ENCODE assay signal across 8 mouse cellular contexts in genomic region chr2:119288270-119288882, GRCm38 (mm10). TPM values are rescaled to one million over a fixed set of nuclear protein-coding genes. Genes with fewer than 3 reads are reported as not detected.
DNase-seq lines count a peak whose midpoint lies in the region; ATAC-seq and TF ChIP-seq lines count a peak whose summit lies in the region.

Gene Vps18, plus strand, starts transcription at chr2:119288740.

- peak within 1 kb of the TSS; percentile 16; the same call in 1 of the 2 replicates for H3K27ac ChIP-seq in embryonic facial prominence, embryonic 13.5 days
- peak within 1 kb of the TSS; percentile 55 for H3K27ac ChIP-seq in kidney, adult 2 months (ENCODE audit: insufficient read depth, low read depth, low read length)
- H3K27ac ChIP-seq in limb, embryonic 12.5 days = 0 out of 2 replicates have a peak within 1 kb of the TSS, but pooled peaks have one; percentile 19
- peak within 1 kb of the TSS; percentile 68 for H3K27ac ChIP-seq in midbrain, embryonic 15.5 days
- peak within 1 kb of the TSS; percentile 77 for H3K27ac ChIP-seq in spleen, adult 2 months (ENCODE audit: insufficient read depth, low read length)

- no peaks in the 10 kb centered on the region for H3K27me3 ChIP-seq in embryonic facial prominence, embryonic 13.5 days
- H3K27me3 ChIP-seq in kidney, adult 2 months (replicated peaks; ENCODE audit: control insufficient read depth, insufficient read depth, low read length) = no peaks in the 10 kb centered on the region
- no peaks in the 10 kb centered on the region for H3K27me3 ChIP-seq in limb, embryonic 12.5 days
- no peaks in the 10 kb centered on the region for H3K27me3 ChIP-seq in midbrain, embryonic 15.5 days (replicated peaks)
- no peaks in the 10 kb centered on the region for H3K27me3 ChIP-seq in spleen, adult 2 months (ENCODE audit: control insufficient read depth, insufficient read depth, low read length)

- 1% methylated on average over 31 of the region's 31 CpGs for WGBS in embryonic facial prominence, embryonic 13.5 days
- under 1% methylated on average over 31 of the region's 31 CpGs for WGBS in kidney, adult 2 months
- WGBS in limb, embryonic 12.5 days = under 1% methylated on average over 31 of the region's 31 CpGs
- under 1% methylated on average over 31 of the region's 31 CpGs for WGBS in midbrain, embryonic 15.5 days
- WGBS in spleen, adult 2 months = under 1% methylated on average over 31 of the region's 31 CpGs

- H3K4me3 ChIP-seq in embryonic facial prominence, embryonic 13.5 days = peak within 1 kb of the TSS; percentile 79
- peak within 1 kb of the TSS; percentile 69 for H3K4me3 ChIP-seq in kidney, adult 2 months (ENCODE audit: insufficient read depth, low read depth, low read length)
- peak within 1 kb of the TSS; percentile 77 for H3K4me3 ChIP-seq in limb, embryonic 12.5 days (replicated peaks)
- H3K4me3 ChIP-seq in midbrain, embryonic 15.5 days = peak within 1 kb of the TSS; percentile 70
- H3K4me3 ChIP-seq in spleen, adult 2 months (ENCODE audit: extremely low read depth, insufficient read depth, insufficient read length) = peak within 1 kb of the TSS; percentile 70

- H3K9me3 ChIP-seq in embryonic facial prominence, embryonic 13.5 days = no peaks in the 10 kb centered on the region
- H3K9me3 ChIP-seq in limb, embryonic 12.5 days = no peaks in the 10 kb centered on the region
- H3K9me3 ChIP-seq in midbrain, embryonic 15.5 days = no peaks in the 10 kb centered on the region

- H3K4me1 ChIP-seq in embryonic facial prominence, embryonic 13.5 days = peaks cover 13% of the 10 kb centered on the region
- peaks cover 10% of the 10 kb centered on the region; the same call in 1 of the 2 replicates for H3K4me1 ChIP-seq in kidney, adult 2 months (ENCODE audit: control insufficient read depth, insufficient read depth, low read length)
- peaks cover 10% of the 10 kb centered on the region for H3K4me1 ChIP-seq in limb, embryonic 12.5 days (replicated peaks)
- H3K4me1 ChIP-seq in midbrain, embryonic 15.5 days = peaks cover 22% of the 10 kb centered on the region
- peaks cover 3% of the 10 kb centered on the region; the same call in 1 of the 2 replicates for H3K4me1 ChIP-seq in spleen, adult 2 months (ENCODE audit: control insufficient read depth, insufficient read depth, insufficient read length)

- peak; percentile 93 for TF ChIP-seq CTCF in kidney, adult 2 months (conservative IDR thresholded peaks at IDR 0.05; ENCODE audit: insufficient read depth, insufficient read length, low read depth, low read length)
- peak; percentile 96 for TF ChIP-seq CTCF in spleen, adult 2 months (IDR thresholded peaks at IDR 0.05; ENCODE audit: extremely low read depth, insufficient read depth, insufficient read length, insufficient replicate concordance)

- peaks cover 35% of the 10 kb centered on the region for H3K36me3 ChIP-seq in embryonic facial prominence, embryonic 13.5 days
- no peaks in the 10 kb centered on the region for H3K36me3 ChIP-seq in kidney, adult 2 months (ENCODE audit: control insufficient read depth, insufficient read depth, low read length)
- H3K36me3 ChIP-seq in limb, embryonic 12.5 days = peaks cover 33% of the 10 kb centered on the region
- H3K36me3 ChIP-seq in midbrain, embryonic 15.5 days (replicated peaks) = peaks cover 14% of the 10 kb centered on the region; the same call in 1 of the 2 replicates
- peaks cover 11% of the 10 kb centered on the region for H3K36me3 ChIP-seq in spleen, adult 2 months (ENCODE audit: control insufficient read depth, insufficient read depth, low read length)

- ATAC-seq in embryonic facial prominence, embryonic 13.5 days (ENCODE audit: insufficient number of reproducible peaks, insufficient read depth, low FRiP score, low TSS enrichment, low read depth) = peak; percentile 89
- ATAC-seq in limb, embryonic 12.5 days (ENCODE audit: insufficient number of reproducible peaks, insufficient read depth, low FRiP score, low TSS enrichment, low read depth) = peak; percentile 85
- ATAC-seq in midbrain, embryonic 15.5 days (replicated peaks) = peak; percentile 97

- no peak for TF ChIP-seq POLR2A in kidney, adult 2 months (IDR thresholded peaks at IDR 0.05; ENCODE audit: low read depth, low read length)
- TF ChIP-seq POLR2A in spleen, adult 2 months (IDR thresholded peaks at IDR 0.05; ENCODE audit: low read depth, low read length) = peak; percentile 17; the same call in 1 of the 2 replicates

- H3K9ac ChIP-seq in embryonic facial prominence, embryonic 13.5 days = peak within 1 kb of the TSS; percentile 88
- peak within 1 kb of the TSS; percentile 85 for H3K9ac ChIP-seq in limb, embryonic 12.5 days (replicated peaks)
- H3K9ac ChIP-seq in midbrain, embryonic 15.5 days = peak within 1 kb of the TSS; percentile 69

- peak; percentile 97 for DNase-seq in 3134 (ENCODE audit: extremely low read depth, insufficient read length, low spot score)
- DNase-seq in adrenal gland, postnatal 36 days = peak; percentile 99
- DNase-seq in heart, adult 18-20 months = peak; percentile 98
- DNase-seq in kidney, adult 2 months = peak; percentile 98
- DNase-seq in spleen, adult 2 months (ENCODE audit: low read depth in 1 of 2, low spot score in 2 of 2) = peak; percentile 95 to 97

- H3K4me2 ChIP-seq in embryonic facial prominence, embryonic 13.5 days = peak within 1 kb of the TSS; percentile 92
- peak within 1 kb of the TSS; percentile 78 for H3K4me2 ChIP-seq in limb, embryonic 12.5 days
- peak within 1 kb of the TSS; percentile 92 for H3K4me2 ChIP-seq in midbrain, embryonic 15.5 days

RNA-seq across cellular contexts. Expression of gene Vps18, which starts in this region (rescaled TPM):
- 10 to 100 TPM; 20.4 to 24.5 TPM for total RNA-seq in adrenal gland, postnatal 36 days (2021)
- 20.1 and 20.7 TPM in 2 replicates for polyA plus RNA-seq in embryonic facial prominence, embryonic 13.5 days (2015; fragmentation: Nextera tagmentation; extraction: Ambion mirVana)
- total RNA-seq in heart, adult 18-20 months (2021) = 10 to 100 TPM; 13.2 to 13.5 TPM
- polyA plus RNA-seq in kidney, adult 2 months (2012; rRNA removed) = 24.0 and 27.4 TPM in 2 replicates
- 23.8 and 24.6 TPM in 2 replicates for polyA plus RNA-seq in limb, embryonic 12.5 days (2016; fragmentation: Nextera tagmentation; extraction: Ambion mirVana)
- polyA plus RNA-seq in midbrain, embryonic 15.5 days (2015; fragmentation: Nextera tagmentation; extraction: Ambion mirVana) = 31.7 and 32.3 TPM in 2 replicates
- polyA plus RNA-seq in spleen, adult 2 months (2012; rRNA removed) = 19.3 and 24.1 TPM in 2 replicates

Comparison
In these comparisons a context has a peak if more than half of its experiments do, and no peak if none do; other contexts are left out.
1. Peak in every context shown above with its lines: DNase-seq, ATAC-seq, H3K4me3 ChIP-seq and H3K27ac ChIP-seq.
2. H3K27ac ChIP-seq: peak in every context shown above with its lines; median percentile 77 in spleen, adult 2 months; 68 in midbrain, embryonic 15.5 days; 55 in kidney, adult 2 months; 19 in limb, embryonic 12.5 days; 16 in embryonic facial prominence, embryonic 13.5 days.